Mouse (Mus musculus) stomach, postnatal 0 days (tissue): ENCODE data around the gene Pcif1. TPM values are rescaled to one million over a fixed set of nuclear protein-coding genes. Genes with fewer than 3 reads are reported as not detected.

Experiments used
- ATAC-seq: fragments of 200-750 bp; cut with Nextera tagmentation; 2 replicates; pipeline ENCODE4 v1.8.0; 2017; ENCODE audit not compliant: low FRiP score, low TSS enrichment
- DNase-seq: peaks from one replicate; pipeline ENCODE4 v3.0.0-alpha.2; 2016; ENCODE audit warnings: low spot score
- H3K27ac ChIP-seq: fragments of 300-500 bp; sonication (generic); replicated peaks from 2 replicates; pipeline ENCODE4 v1.5.1; 2014; ENCODE audit warnings: mild to moderate bottlenecking, control low read depth
- H3K27me3 ChIP-seq: fragments of 300-500 bp; sonication (generic); 2 replicates; pipeline ENCODE4 v1.6.1; 2014; ENCODE audit warnings: low read length; ENCODE audit not compliant: control insufficient read depth, insufficient read depth
- H3K36me3 ChIP-seq: fragments of 300-500 bp; sonication (generic); 2 replicates; pipeline ENCODE4 v1.6.1; 2014; ENCODE audit warnings: low read length, mixed read lengths; ENCODE audit not compliant: control insufficient read depth, insufficient read depth
- H3K4me1 ChIP-seq: fragments of 300-500 bp; sonication (generic); replicated peaks from 2 replicates; pipeline ENCODE4 v1.6.1; 2014; ENCODE audit warnings: antibody characterized with exemption; ENCODE audit not compliant: control insufficient read depth, insufficient read depth
- H3K4me2 ChIP-seq: fragments of 300-500 bp; sonication (generic); replicated peaks from 2 replicates; pipeline ENCODE4 v1.6.1; 2014; ENCODE audit warnings: low read depth, mild to moderate bottlenecking, control low read depth, moderate library complexity
- H3K4me3 ChIP-seq: fragments of 300-500 bp; sonication (generic); 2 replicates; pipeline ENCODE4 v1.5.1; 2014; ENCODE audit warnings: low read depth, low read length, control low read depth
- H3K9ac ChIP-seq: fragments of 300-500 bp; sonication (generic); 2 replicates; pipeline ENCODE4 v1.6.1; 2014; ENCODE audit warnings: mild to moderate bottlenecking, low read length, control low read depth, mixed read lengths
- H3K9me3 ChIP-seq: fragments of 300-500 bp; sonication (generic); 2 replicates; pipeline ENCODE4 v1.6.1; 2016; ENCODE audit warnings: low read length; ENCODE audit not compliant: control insufficient read depth
- CTCF ChIP-seq: IDR thresholded peaks from 2 replicates; pipeline ENCODE4 v1.5.1; 2016; ENCODE audit warnings: antibody characterized with exemption, low read depth, mild to moderate bottlenecking, moderate library complexity
- EP300 ChIP-seq: optimal IDR thresholded peaks from 2 replicates; pipeline ENCODE3; 2016; ENCODE audit warnings: antibody characterized with exemption
- WGBS: fragments of 180-500 bp; shearing (Covaris S2); extraction: QIAGEN DNeasy Blood & Tissue Kit; methylation state at CpG from one replicate; pipeline ENCODE4 v1.1.7; 2014; 5-methylcytosine and 5-hydroxymethylcytosine counted together
- polyA plus RNA-seq: library from polyadenylated mRNA; unstranded; fragments of >200 nt; fragmentation: Nextera tagmentation; extraction: Ambion mirVana; gene quantifications from 2 replicates; pipeline ENCODE4 v1.2.1, GENCODE M21; 2015

The Pcif1 gene
- polyA plus RNA-seq, 1 experiment from 2014 or later = 51.4 TPM

- H3K27me3 ChIP-seq = no peaks in the 10 kb centered on the region
- WGBS = 61% methylated on average over 2 of the region's 2 CpGs
- H3K36me3 ChIP-seq = peaks cover 80% of the 10 kb centered on the region
- TF ChIP-seq CTCF (no peak), EP300 (no peak)
- DNase-seq (peak; percentile 64), ATAC-seq (peak; percentile 69)
- H3K4me2 ChIP-seq = no peak overlapping the region
- no peaks in the 10 kb centered on the region for H3K4me1 ChIP-seq
- H3K9ac ChIP-seq = no peak overlapping the region
- 0 out of 2 replicates have a peak overlapping the region, but pooled peaks have one; percentile 13 for H3K27ac ChIP-seq
- H3K4me3 ChIP-seq = no peak overlapping the region
- no peaks in the 10 kb centered on the region for H3K9me3 ChIP-seq
Measured at GRCm38 (mm10) chr2:164889960-164890359, 10.9 kb downstream of the Pcif1 start.

- Histone ChIP-seq H3K4me1 (no peaks in the 10 kb centered on the region), H3K4me3 (no peak overlapping the region), H3K36me3 (peaks cover 80% of the 10 kb centered on the region), H3K27ac (0 out of 2 replicates have a peak overlapping the region, but pooled peaks have one; percentile 13), H3K9ac (no peak overlapping the region), H3K4me2 (no peak overlapping the region), H3K9me3 (no peaks in the 10 kb centered on the region), H3K27me3 (no peaks in the 10 kb centered on the region)
- no peak; the same call in 1 of the 2 replicates for ATAC-seq
- no peak for TF ChIP-seq CTCF
- no peak for TF ChIP-seq EP300
- 86% methylated on average over 24 of the region's 24 CpGs for WGBS
- DNase-seq = no peak
Measured at GRCm38 (mm10) chr2:164890411-164891049, 11.4 kb downstream of the Pcif1 start.

- Histone ChIP-seq H3K4me3 (no peak overlapping the region), H3K9ac (no peak overlapping the region), H3K27ac (no peak overlapping the region), H3K36me3 (peaks cover 80% of the 10 kb centered on the region), H3K27me3 (no peaks in the 10 kb centered on the region), H3K4me1 (no peaks in the 10 kb centered on the region), H3K9me3 (no peaks in the 10 kb centered on the region), H3K4me2 (no peak overlapping the region)
- TF ChIP-seq EP300 = no peak
- no peak for TF ChIP-seq CTCF
- ATAC-seq (no peak), DNase-seq (no peak)
- WGBS = 79% methylated on average over 13 of the region's 13 CpGs
Measured at GRCm38 (mm10) chr2:164891056-164891834, 12.1 kb downstream of the Pcif1 start.

- 86% methylated on average over 15 of the region's 15 CpGs for WGBS
- peaks cover 77% of the 10 kb centered on the region for H3K36me3 ChIP-seq
- no peak overlapping the region for H3K27ac ChIP-seq
- no peaks in the 10 kb centered on the region for H3K4me1 ChIP-seq
- no peak overlapping the region for H3K4me3 ChIP-seq
- no peak for DNase-seq
- no peak overlapping the region for H3K9ac ChIP-seq
- TF ChIP-seq EP300 (no peak), CTCF (no peak)
- no peaks in the 10 kb centered on the region for H3K27me3 ChIP-seq
- ATAC-seq = no peak
- H3K4me2 ChIP-seq = no peak overlapping the region
- no peaks in the 10 kb centered on the region for H3K9me3 ChIP-seq
Measured at GRCm38 (mm10) chr2:164891908-164892695, 13.0 kb downstream of the Pcif1 start.

DNA sequence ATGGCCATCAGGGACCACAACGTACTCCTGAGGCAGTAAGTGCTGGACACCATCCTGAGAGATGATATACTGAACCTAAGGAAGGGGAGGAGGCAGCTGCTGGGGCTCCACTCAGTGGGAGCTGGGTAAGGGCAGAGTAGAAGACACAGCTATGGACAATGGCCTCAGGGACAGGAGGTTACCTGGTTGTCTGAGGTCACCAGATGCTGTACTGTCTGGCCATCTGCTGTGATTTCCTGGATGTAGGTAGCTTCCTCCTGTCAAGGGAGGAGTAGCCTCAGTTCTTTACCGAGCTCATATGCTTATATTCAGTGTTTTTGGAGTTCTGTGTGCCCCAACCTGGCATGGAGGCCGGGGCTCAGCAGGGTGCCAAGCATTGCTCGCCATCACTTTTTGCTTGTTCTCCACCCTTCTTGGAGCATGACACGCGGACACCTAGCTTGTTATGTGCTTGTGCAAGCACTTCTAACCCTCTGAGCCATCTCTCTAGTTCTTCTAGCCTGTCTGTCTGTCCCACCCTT lies 13.7 kb downstream of the Pcif1 start:
- no peak for ATAC-seq
- DNase-seq = no peak
- H3K9ac ChIP-seq = no peak overlapping the region
- peaks cover 76% of the 10 kb centered on the region for H3K36me3 ChIP-seq
- no peaks in the 10 kb centered on the region for H3K27me3 ChIP-seq
- 85% methylated on average over 6 of the region's 6 CpGs for WGBS
- H3K4me2 ChIP-seq = no peak overlapping the region
- no peaks in the 10 kb centered on the region for H3K9me3 ChIP-seq
- no peak overlapping the region for H3K4me3 ChIP-seq
- TF ChIP-seq EP300 (no peak), CTCF (no peak)
- no peaks in the 10 kb centered on the region for H3K4me1 ChIP-seq
- H3K27ac ChIP-seq = no peak overlapping the region
